Mouse (Mus musculus): ENCODE measurements around the gene Pde1c. TPM values are rescaled to one million over a fixed set of nuclear protein-coding genes. Genes with fewer than 3 reads are reported as not detected.

Pde1c gene
- polyA plus RNA-seq, 1 experiment = 10.7 TPM

- peak; percentile 91 for DNase-seq (ENCODE audit: low read depth)
- TF ChIP-seq POLR2A (IDR thresholded peaks at IDR 0.05; ENCODE audit: borderline replicate concordance, extremely low read depth, insufficient read depth, insufficient read length, poor library complexity, severe bottlenecking) = no peak
- peak; percentile 66; the same call in 1 of the 2 replicates for TF ChIP-seq CTCF (IDR thresholded peaks at IDR 0.05; ENCODE audit: borderline replicate concordance, extremely low read depth, insufficient read depth, insufficient read length)
These were observed 502.1 kb downstream of the Pde1c start for GRCm38 (mm10) chr6:56066632-56067282.

- peak; percentile 53 for DNase-seq (ENCODE audit: low read depth)
- no peak for TF ChIP-seq CTCF (IDR thresholded peaks at IDR 0.05; ENCODE audit: borderline replicate concordance, extremely low read depth, insufficient read depth, insufficient read length)
- TF ChIP-seq POLR2A (IDR thresholded peaks at IDR 0.05; ENCODE audit: borderline replicate concordance, extremely low read depth, insufficient read depth, insufficient read length, poor library complexity, severe bottlenecking) = no peak
These were observed 505.2 kb downstream of the Pde1c start for GRCm38 (mm10) chr6:56063736-56064135.

GRCm38 (mm10) chr6:56049104-56049503 is 519.8 kb downstream of the Pde1c start:
- TF ChIP-seq POLR2A (IDR thresholded peaks at IDR 0.05; ENCODE audit: borderline replicate concordance, extremely low read depth, insufficient read depth, insufficient read length, poor library complexity, severe bottlenecking) = no peak
- TF ChIP-seq CTCF (IDR thresholded peaks at IDR 0.05; ENCODE audit: borderline replicate concordance, extremely low read depth, insufficient read depth, insufficient read length) = peak; percentile 61; the same call in 1 of the 2 replicates
- DNase-seq (ENCODE audit: low read depth) = peak; percentile 84

- DNase-seq (ENCODE audit: low read depth) = peak; percentile 7
- no peak for TF ChIP-seq POLR2A (IDR thresholded peaks at IDR 0.05; ENCODE audit: borderline replicate concordance, extremely low read depth, insufficient read depth, insufficient read length, poor library complexity, severe bottlenecking)
- no peak for TF ChIP-seq CTCF (IDR thresholded peaks at IDR 0.05; ENCODE audit: borderline replicate concordance, extremely low read depth, insufficient read depth, insufficient read length)
These were observed 520.3 kb downstream of the Pde1c start for GRCm38 (mm10) chr6:56048580-56048979.

GRCm38 (mm10) chr6:56044716-56045115 is 524.2 kb downstream of the Pde1c start:
- DNase-seq (ENCODE audit: low read depth) = peak; percentile 58
- TF ChIP-seq CTCF (IDR thresholded peaks at IDR 0.05; ENCODE audit: borderline replicate concordance, extremely low read depth, insufficient read depth, insufficient read length) = no peak
- TF ChIP-seq POLR2A (IDR thresholded peaks at IDR 0.05; ENCODE audit: borderline replicate concordance, extremely low read depth, insufficient read depth, insufficient read length, poor library complexity, severe bottlenecking) = no peak

- DNase-seq (ENCODE audit: low read depth) = peak; percentile 63
- TF ChIP-seq CTCF (IDR thresholded peaks at IDR 0.05; ENCODE audit: borderline replicate concordance, extremely low read depth, insufficient read depth, insufficient read length) (no peak), POLR2A (IDR thresholded peaks at IDR 0.05; ENCODE audit: borderline replicate concordance, extremely low read depth, insufficient read depth, insufficient read length, poor library complexity, severe bottlenecking) (no peak)
These were observed 524.6 kb downstream of the Pde1c start for GRCm38 (mm10) chr6:56044270-56044669.

GRCm38 (mm10) chr6:56039476-56040055 is 529.3 kb downstream of the Pde1c start:
- DNase-seq (ENCODE audit: low read depth) = no peak
- TF ChIP-seq POLR2A (IDR thresholded peaks at IDR 0.05; ENCODE audit: borderline replicate concordance, extremely low read depth, insufficient read depth, insufficient read length, poor library complexity, severe bottlenecking) (no peak), CTCF (IDR thresholded peaks at IDR 0.05; ENCODE audit: borderline replicate concordance, extremely low read depth, insufficient read depth, insufficient read length) (no peak)

GRCm38 (mm10) chr6:56035054-56035453 is 533.8 kb downstream of the Pde1c start:
- DNase-seq (ENCODE audit: low read depth) = no peak
- TF ChIP-seq CTCF (IDR thresholded peaks at IDR 0.05; ENCODE audit: borderline replicate concordance, extremely low read depth, insufficient read depth, insufficient read length) = no peak
- TF ChIP-seq POLR2A (IDR thresholded peaks at IDR 0.05; ENCODE audit: borderline replicate concordance, extremely low read depth, insufficient read depth, insufficient read length, poor library complexity, severe bottlenecking) = no peak

- no peak for TF ChIP-seq CTCF (IDR thresholded peaks at IDR 0.05; ENCODE audit: borderline replicate concordance, extremely low read depth, insufficient read depth, insufficient read length)
- no peak for DNase-seq (ENCODE audit: low read depth)
These were observed 536.7 kb downstream of the Pde1c start for GRCm38 (mm10) chr6:56032231-56032630.

- peak; percentile 64 for DNase-seq (ENCODE audit: low read depth)
- TF ChIP-seq CTCF (IDR thresholded peaks at IDR 0.05; ENCODE audit: borderline replicate concordance, extremely low read depth, insufficient read depth, insufficient read length) = no peak
- TF ChIP-seq POLR2A (IDR thresholded peaks at IDR 0.05; ENCODE audit: borderline replicate concordance, extremely low read depth, insufficient read depth, insufficient read length, poor library complexity, severe bottlenecking) = no peak
These were observed 538.9 kb downstream of the Pde1c start for GRCm38 (mm10) chr6:56029986-56030385.

GRCm38 (mm10) chr6:56027966-56028365 is 540.9 kb downstream of the Pde1c start:
- peak; percentile 80 for DNase-seq (ENCODE audit: low read depth)
- TF ChIP-seq CTCF (IDR thresholded peaks at IDR 0.05; ENCODE audit: borderline replicate concordance, extremely low read depth, insufficient read depth, insufficient read length) (no peak), POLR2A (IDR thresholded peaks at IDR 0.05; ENCODE audit: borderline replicate concordance, extremely low read depth, insufficient read depth, insufficient read length, poor library complexity, severe bottlenecking) (no peak)

GRCm38 (mm10) chr6:56027318-56027717 is 541.6 kb downstream of the Pde1c start:
- DNase-seq (ENCODE audit: low read depth) = peak; percentile 94
- TF ChIP-seq POLR2A (IDR thresholded peaks at IDR 0.05; ENCODE audit: borderline replicate concordance, extremely low read depth, insufficient read depth, insufficient read length, poor library complexity, severe bottlenecking) (no peak), CTCF (IDR thresholded peaks at IDR 0.05; ENCODE audit: borderline replicate concordance, extremely low read depth, insufficient read depth, insufficient read length) (no peak)

Data from brain, embryonic 14.5 days (tissue).